Mouse (Mus musculus): ENCODE data around the gene Gm10273.

DNA sequence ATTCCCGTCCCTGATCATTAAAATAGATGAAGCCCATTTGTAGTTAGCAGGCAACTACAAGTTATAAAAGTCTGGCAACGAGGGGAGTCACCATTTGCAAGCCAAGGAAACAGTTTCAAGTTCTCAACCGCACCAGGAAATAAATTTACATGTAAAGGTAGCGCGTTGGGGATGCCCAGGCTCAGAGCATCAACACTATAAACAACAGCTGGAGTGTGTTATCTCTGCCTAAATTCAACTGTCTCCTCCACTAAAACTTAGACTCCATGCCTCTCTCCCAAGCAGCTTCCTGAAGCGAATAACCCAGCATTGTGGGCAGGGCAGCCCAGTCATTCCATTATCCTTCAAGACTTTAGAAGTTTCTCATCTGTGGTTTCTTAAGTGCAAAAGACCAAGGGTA, 13.1 kb downstream of the Gm10273 start:
- TF ChIP-seq POLR2A (IDR thresholded peaks at IDR 0.05; ENCODE audit: insufficient read depth, low read depth, low read length) (no peak), CTCF (IDR thresholded peaks at IDR 0.05; ENCODE audit: insufficient read depth, low read depth, low read length) (no peak)
